Mouse (Mus musculus): ENCODE data around the gene Disp1.

DNA sequence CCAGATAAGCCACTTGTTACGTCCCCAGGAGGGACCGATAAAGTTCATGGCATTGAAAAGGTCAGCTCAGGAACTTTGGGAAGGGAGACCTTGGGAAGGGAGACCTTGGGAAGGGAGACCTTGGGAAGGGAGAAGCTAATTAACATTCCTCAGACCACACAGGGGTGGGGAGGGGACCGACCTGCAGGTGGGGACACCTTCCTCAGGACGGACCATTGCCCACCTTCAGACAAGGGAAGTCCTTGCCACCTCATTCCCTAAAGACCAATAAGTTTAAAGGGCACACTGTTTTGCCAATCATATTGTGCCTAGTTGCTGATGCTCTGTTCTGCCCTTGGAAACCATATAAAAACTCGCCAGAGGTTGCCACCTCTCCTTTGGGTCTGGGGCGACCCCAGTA is 46.3 kb upstream of the Disp1 start:
- TF ChIP-seq TAL1 (IDR thresholded peaks at IDR 0.05; ENCODE audit: low read length), result no peak
- TF ChIP-seq GATA1 (IDR thresholded peaks at IDR 0.05; ENCODE audit: low read length), result no peak
